Mouse (Mus musculus) lung, adult 2 months (tissue): ENCODE results near the gene Car9.

ENCODE experiments used
- CTCF ChIP-seq: fragments of 200-500 bp; IDR thresholded peaks from 2 replicates; pipeline ENCODE4 v1.5.1; 2011; ENCODE audit warnings: mild to moderate bottlenecking, low read length, control low read depth; ENCODE audit not compliant: insufficient read depth
- POLR2A ChIP-seq: fragments of 200-500 bp; IDR thresholded peaks from 2 replicates; pipeline ENCODE4 v1.6.1; 2011; ENCODE audit warnings: low read depth, mild to moderate bottlenecking, control low read depth, low read length, borderline replicate concordance; ENCODE audit errors: extremely low read depth

DNA sequence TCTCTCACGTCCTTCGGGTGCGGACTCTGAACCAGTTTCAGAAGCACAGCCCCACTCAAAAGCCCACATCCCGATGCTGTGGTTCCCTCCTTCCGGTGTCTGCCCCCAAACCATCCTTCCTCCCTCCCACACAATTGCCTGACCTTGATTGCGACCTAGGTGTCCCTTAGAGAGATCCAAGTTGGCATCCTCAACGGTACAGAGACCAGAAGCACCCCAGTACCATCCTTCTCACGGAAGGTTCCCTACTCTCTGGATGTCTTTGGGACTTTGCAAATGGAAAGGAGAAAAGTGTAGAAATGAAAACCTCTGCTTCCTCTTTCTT is 28.3 kb upstream of the Car9 start:
- no peak for TF ChIP-seq POLR2A
- no peak for TF ChIP-seq CTCF
